Mouse (Mus musculus): ENCODE results near the gene 4922502D21Rik.

GRCm38 (mm10) chr6:129283271-129283670 lies 48.3 kb downstream of the 4922502D21Rik start:
- TF ChIP-seq POLR2A (IDR thresholded peaks at IDR 0.05; ENCODE audit: borderline replicate concordance, control insufficient read depth, low read depth, low read length): no peak
- TF ChIP-seq CTCF (IDR thresholded peaks at IDR 0.05; ENCODE audit: control insufficient read depth, insufficient read depth, low read length): no peak

Data from bone marrow, adult 2 months (tissue).